ENCODE assay signal across 9 mouse cellular contexts in genomic region chr11:43929178-43929577, GRCm38 (mm10). TPM values are rescaled to one million over a fixed set of nuclear protein-coding genes. Genes with fewer than 3 reads are reported as not detected.
DNase-seq lines count a peak whose midpoint lies in the region; ATAC-seq and TF ChIP-seq lines count a peak whose summit lies in the region.
"Had no signal": no experiment of that assay in that cellular context is flagged by ENCODE, and none has a peak within 500 bp of the region (broad histone marks: within the 10 kb centered on the region; RNA-seq: fewer than 3 reads in every experiment).

No protein-coding gene starts in this region.

- no peak for TF ChIP-seq POLR2A in kidney, adult 2 months (IDR thresholded peaks at IDR 0.05; ENCODE audit: low read depth, low read length)

- no peaks in the 10 kb centered on the region for H3K4me1 ChIP-seq in kidney, adult 2 months (ENCODE audit: control insufficient read depth, insufficient read depth, low read length)
- no peaks in the 10 kb centered on the region for H3K4me1 ChIP-seq in kidney, embryonic 15.5 days
- H3K4me1 ChIP-seq in hindbrain, postnatal 0 days (ENCODE audit: insufficient read depth, low read length): no peaks in the 10 kb centered on the region
- H3K4me1 ChIP-seq: limb, embryonic 13.5 days had no signal

- 27% methylated on average over 5 of the region's 5 CpGs for WGBS in kidney, adult 2 months
- WGBS in kidney, embryonic 15.5 days: 52% methylated on average over 5 of the region's 5 CpGs
- WGBS in hindbrain, postnatal 0 days: 49% methylated on average over 5 of the region's 5 CpGs

- no peak overlapping the region for H3K4me2 ChIP-seq in kidney, embryonic 15.5 days
- no peak overlapping the region for H3K4me2 ChIP-seq in hindbrain, postnatal 0 days (ENCODE audit: low read depth, low read length)
- H3K4me2 ChIP-seq: limb, embryonic 13.5 days had no signal

- DNase-seq in kidney, adult 2 months: peak; percentile 70
- DNase-seq in cerebellum, postnatal 25 days: peak; percentile 41 to 70
- DNase-seq in kidney, adult 8-10 months: peak; percentile 32 to 56
- peak; percentile 43 for DNase-seq in testis, postnatal 14 days (ENCODE audit: low spot score)
- DNase-seq in thymus, postnatal 25 days: no peak
- no peak for DNase-seq in right cerebral cortex, postnatal 14 days
- no peak for DNase-seq in hindbrain, postnatal 0 days (ENCODE audit: low spot score)

- no peaks in the 10 kb centered on the region for H3K27me3 ChIP-seq in kidney, adult 2 months (replicated peaks; ENCODE audit: control insufficient read depth, insufficient read depth, low read length)
- H3K27me3 ChIP-seq in kidney, embryonic 15.5 days: no peaks in the 10 kb centered on the region
- H3K27me3 ChIP-seq in hindbrain, postnatal 0 days (ENCODE audit: insufficient read depth, low read length): no peaks in the 10 kb centered on the region; the same call in 1 of the 2 replicates

- no peaks in the 10 kb centered on the region for H3K9me3 ChIP-seq in kidney, embryonic 15.5 days (replicated peaks)
- H3K9me3 ChIP-seq in hindbrain, postnatal 0 days (ENCODE audit: low read length): no peaks in the 10 kb centered on the region
- H3K9me3 ChIP-seq: limb, embryonic 13.5 days had no signal

- no peak overlapping the region for H3K4me3 ChIP-seq in kidney, adult 2 months (ENCODE audit: insufficient read depth, low read depth, low read length)
- no peak overlapping the region for H3K4me3 ChIP-seq in kidney, embryonic 15.5 days (replicated peaks)
- H3K4me3 ChIP-seq in hindbrain, postnatal 0 days (ENCODE audit: low read length): no peak overlapping the region
- H3K4me3 ChIP-seq: limb, embryonic 13.5 days had no signal

- H3K36me3 ChIP-seq in kidney, adult 2 months (ENCODE audit: control insufficient read depth, insufficient read depth, low read length): no peaks in the 10 kb centered on the region
- H3K36me3 ChIP-seq in kidney, embryonic 15.5 days: no peaks in the 10 kb centered on the region
- no peaks in the 10 kb centered on the region for H3K36me3 ChIP-seq in hindbrain, postnatal 0 days (ENCODE audit: insufficient read depth, low read length)
- H3K36me3 ChIP-seq: limb, embryonic 13.5 days had no signal

- no peak for TF ChIP-seq CTCF in kidney, adult 2 months (conservative IDR thresholded peaks at IDR 0.05; ENCODE audit: insufficient read depth, insufficient read length, low read depth, low read length)
- TF ChIP-seq CTCF in hindbrain, postnatal 0 days (IDR thresholded peaks at IDR 0.05; ENCODE audit: low read depth): no peak

- ATAC-seq in kidney, embryonic 15.5 days (replicated peaks; ENCODE audit: low FRiP score): no peak
- no peak for ATAC-seq in hindbrain, postnatal 0 days

- no peak overlapping the region for H3K9ac ChIP-seq in kidney, embryonic 15.5 days
- no peak overlapping the region for H3K9ac ChIP-seq in hindbrain, postnatal 0 days (replicated peaks; ENCODE audit: low read length)
- H3K9ac ChIP-seq: limb, embryonic 13.5 days had no signal

- no peak overlapping the region for H3K27ac ChIP-seq in kidney, adult 2 months (ENCODE audit: insufficient read depth, low read depth, low read length)
- H3K27ac ChIP-seq in kidney, embryonic 15.5 days: no peak overlapping the region
- H3K27ac ChIP-seq in hindbrain, postnatal 0 days: no peak overlapping the region
- H3K27ac ChIP-seq: limb, embryonic 13.5 days had no signal

RNA-seq across cellular contexts. Expression of gene Adra1b, which starts 28.2 kb away (rescaled TPM):
- polyA plus RNA-seq in kidney, adult 2 months (2012; rRNA removed): 5.6 and 6.9 TPM in 2 replicates
- 0.73 and 0.96 TPM in 2 replicates for polyA plus RNA-seq in kidney, embryonic 15.5 days (2015; fragmentation: Nextera tagmentation; extraction: Ambion mirVana)
- 37.0 and 39.7 TPM in 2 replicates for total RNA-seq in hindbrain, postnatal 0 days (2014; rRNA removed)
- polyA plus RNA-seq in hindbrain, postnatal 0 days (2015; fragmentation: Nextera tagmentation; extraction: Ambion mirVana): 19.8 and 21.1 TPM in 2 replicates

Comparison
In these comparisons a context has a peak if more than half of its experiments do, and no peak if none do; other contexts are left out.
1. DNase-seq: peak in kidney, adult 2 months (single experiment), cerebellum, postnatal 25 days (2 of 2), kidney, adult 8-10 months (2 of 2) and testis, postnatal 14 days (single experiment); none in thymus, postnatal 25 days (single experiment), right cerebral cortex, postnatal 14 days (single experiment) and hindbrain, postnatal 0 days (single experiment).